ENCODE assay signal across 8 mouse cellular contexts in genomic region chr13:24762254-24762653, GRCm38 (mm10). TPM values are rescaled to one million over a fixed set of nuclear protein-coding genes. Genes with fewer than 3 reads are reported as not detected.
DNase-seq lines count a peak whose midpoint lies in the region; ATAC-seq and TF ChIP-seq lines count a peak whose summit lies in the region.

No protein-coding gene starts in this region.

- H3K9me3 ChIP-seq in embryonic facial prominence, embryonic 11.5 days (replicated peaks; ENCODE audit: control insufficient read depth, low read length), result no peaks in the 10 kb centered on the region
- H3K9me3 ChIP-seq in hindbrain, postnatal 0 days (ENCODE audit: low read length), result no peaks in the 10 kb centered on the region
- H3K9me3 ChIP-seq in midbrain, postnatal 0 days (ENCODE audit: low read length), result no peaks in the 10 kb centered on the region

- WGBS in embryonic facial prominence, embryonic 11.5 days, result 39% methylated on average over 4 of the region's 4 CpGs
- 45% methylated on average over 4 of the region's 4 CpGs for WGBS in hindbrain, postnatal 0 days
- 38% methylated on average over 4 of the region's 4 CpGs for WGBS in midbrain, postnatal 0 days

- H3K36me3 ChIP-seq in embryonic facial prominence, embryonic 11.5 days (replicated peaks; ENCODE audit: control insufficient read depth, insufficient read depth, low read depth, low read length), result no peaks in the 10 kb centered on the region; the same call in 1 of the 2 replicates
- H3K36me3 ChIP-seq in hindbrain, postnatal 0 days (ENCODE audit: insufficient read depth, low read length), result no peaks in the 10 kb centered on the region
- H3K36me3 ChIP-seq in midbrain, postnatal 0 days (ENCODE audit: insufficient read depth, low read length), result no peaks in the 10 kb centered on the region

- H3K4me2 ChIP-seq in embryonic facial prominence, embryonic 11.5 days (ENCODE audit: low read depth, low read length), result peak overlapping the region; percentile 69
- H3K4me2 ChIP-seq in hindbrain, postnatal 0 days (ENCODE audit: low read depth, low read length), result peak overlapping the region; percentile 81
- H3K4me2 ChIP-seq in midbrain, postnatal 0 days (ENCODE audit: low read depth, low read length, poor library complexity, severe bottlenecking), result peak overlapping the region; percentile 76

- ATAC-seq in embryonic facial prominence, embryonic 11.5 days (replicated peaks; ENCODE audit: insufficient number of reproducible peaks, low FRiP score, low TSS enrichment, low read depth), result no peak
- 0 out of 2 replicates have a peak, but pooled peaks have one; percentile 5 for ATAC-seq in hindbrain, postnatal 0 days
- no peak for ATAC-seq in midbrain, postnatal 0 days (ENCODE audit: low FRiP score)

- H3K27me3 ChIP-seq in embryonic facial prominence, embryonic 11.5 days (ENCODE audit: control insufficient read depth, insufficient read depth, low read length), result no peaks in the 10 kb centered on the region
- H3K27me3 ChIP-seq in hindbrain, postnatal 0 days (ENCODE audit: insufficient read depth, low read length), result no peaks in the 10 kb centered on the region
- H3K27me3 ChIP-seq in midbrain, postnatal 0 days (ENCODE audit: insufficient read depth, low read length), result no peaks in the 10 kb centered on the region

- no peak for TF ChIP-seq CTCF in layer of hippocampus, adult 2 months (conservative IDR thresholded peaks at IDR 0.05)
- no peak for TF ChIP-seq CTCF in hindbrain, postnatal 0 days (IDR thresholded peaks at IDR 0.05; ENCODE audit: low read depth)
- TF ChIP-seq CTCF in midbrain, postnatal 0 days (IDR thresholded peaks at IDR 0.05), result no peak

- no peaks in the 10 kb centered on the region for H3K4me1 ChIP-seq in embryonic facial prominence, embryonic 11.5 days (ENCODE audit: control insufficient read depth, insufficient read depth, low read length)
- no peaks in the 10 kb centered on the region for H3K4me1 ChIP-seq in hindbrain, postnatal 0 days (ENCODE audit: insufficient read depth, low read length)
- H3K4me1 ChIP-seq in midbrain, postnatal 0 days (ENCODE audit: insufficient read depth, low read length), result no peaks in the 10 kb centered on the region

- no peak overlapping the region; the same call in 1 of the 2 replicates for H3K27ac ChIP-seq in layer of hippocampus, adult 2 months
- no peak overlapping the region for H3K27ac ChIP-seq in embryonic facial prominence, embryonic 11.5 days (replicated peaks; ENCODE audit: low read depth, low read length)
- H3K27ac ChIP-seq in hindbrain, postnatal 0 days, result no peak overlapping the region
- no peak overlapping the region for H3K27ac ChIP-seq in midbrain, postnatal 0 days (ENCODE audit: low read depth, low read length)

- intact Hi-C loops in left cerebral cortex, postnatal 10 days (cut with DNase I), result no loop called here

- peak overlapping the region; percentile 95 for H3K4me3 ChIP-seq in layer of hippocampus, adult 2 months
- peak overlapping the region; percentile 94 for H3K4me3 ChIP-seq in embryonic facial prominence, embryonic 11.5 days (ENCODE audit: low read depth, low read length)
- peak overlapping the region; percentile 84 for H3K4me3 ChIP-seq in hindbrain, postnatal 0 days (ENCODE audit: low read length)
- H3K4me3 ChIP-seq in midbrain, postnatal 0 days (ENCODE audit: low read depth, low read length), result peak overlapping the region; percentile 89

- no peak for DNase-seq in layer of hippocampus, adult 2 months (ENCODE audit: low spot score in 2 of 2)
- no peak for DNase-seq in layer of hippocampus, postnatal 25 days (ENCODE audit: extremely low spot score in 1 of 2, low spot score in 1 of 2)
- no peak for DNase-seq in embryonic facial prominence, embryonic 11.5 days (ENCODE audit: low spot score)
- no peak for DNase-seq in hindbrain, postnatal 0 days (ENCODE audit: low spot score)
- DNase-seq in midbrain, postnatal 0 days (ENCODE audit: low spot score), result no peak
- DNase-seq in cerebellum, postnatal 10 days, result no peak
- DNase-seq in embryo, embryonic 11 days, result no peak
- no peak for DNase-seq in left cerebral cortex, postnatal 10 days (ENCODE audit: extremely low spot score in 1 of 2, low spot score in 2 of 2)

- H3K9ac ChIP-seq in embryonic facial prominence, embryonic 11.5 days (replicated peaks; ENCODE audit: low read length), result peak overlapping the region; percentile 93; the same call in 1 of the 2 replicates
- H3K9ac ChIP-seq in hindbrain, postnatal 0 days (replicated peaks; ENCODE audit: low read length), result peak overlapping the region; percentile 45; the same call in 1 of the 2 replicates
- no peak overlapping the region for H3K9ac ChIP-seq in midbrain, postnatal 0 days (replicated peaks; ENCODE audit: low read length, poor library complexity, severe bottlenecking)

RNA-seq across cellular contexts. Expression of gene Gmnn, which starts 0.5 kb away (rescaled TPM):
- total RNA-seq in layer of hippocampus, adult 2 months (2021), result 1 to 10 TPM; 2.3 to 2.9 TPM
- total RNA-seq in layer of hippocampus, postnatal 25 days (2021), result 1 to 10 TPM; 1.8 to 2.5 TPM
- polyA plus RNA-seq in embryonic facial prominence, embryonic 11.5 days (2014; fragmentation: Nextera tagmentation; extraction: Ambion mirVana), result 154 and 172 TPM in 2 replicates
- total RNA-seq in hindbrain, postnatal 0 days (2014; rRNA removed), result 4.7 and 40.9 TPM in 2 replicates
- polyA plus RNA-seq in hindbrain, postnatal 0 days (2015; fragmentation: Nextera tagmentation; extraction: Ambion mirVana), result 23.4 and 23.6 TPM in 2 replicates
- 2.3 and 9.4 TPM in 2 replicates for total RNA-seq in midbrain, postnatal 0 days (2014; rRNA removed)
- 10.2 and 11.6 TPM in 2 replicates for polyA plus RNA-seq in midbrain, postnatal 0 days (2015; fragmentation: Nextera tagmentation; extraction: Ambion mirVana)
- 1 to 10 TPM; 3.8 to 4.0 TPM for total RNA-seq in left cerebral cortex, postnatal 10 days (2021)

RNA-seq across cellular contexts. Expression of gene Armh2, which starts 21.2 kb away (rescaled TPM):
- not detected for total RNA-seq in layer of hippocampus, adult 2 months (2021)
- total RNA-seq in layer of hippocampus, postnatal 25 days (2021), result not detected
- not detected in 2 replicates for polyA plus RNA-seq in embryonic facial prominence, embryonic 11.5 days (2014; fragmentation: Nextera tagmentation; extraction: Ambion mirVana)
- not detected in 2 replicates for total RNA-seq in hindbrain, postnatal 0 days (2014; rRNA removed)
- not detected in 2 replicates for polyA plus RNA-seq in hindbrain, postnatal 0 days (2015; fragmentation: Nextera tagmentation; extraction: Ambion mirVana)
- total RNA-seq in midbrain, postnatal 0 days (2014; rRNA removed), result not detected in 2 replicates
- 0.20 TPM in 1 of 2 replicates, not detected in the other for polyA plus RNA-seq in midbrain, postnatal 0 days (2015; fragmentation: Nextera tagmentation; extraction: Ambion mirVana)
- not detected for total RNA-seq in left cerebral cortex, postnatal 10 days (2021)

RNA-seq across cellular contexts. Expression of gene BC005537, which starts 39.2 kb away (rescaled TPM):
- 100 to 1,000 TPM; 161 to 169 TPM for total RNA-seq in layer of hippocampus, adult 2 months (2021)
- 100 to 1,000 TPM; 162 to 165 TPM for total RNA-seq in layer of hippocampus, postnatal 25 days (2021)
- polyA plus RNA-seq in embryonic facial prominence, embryonic 11.5 days (2014; fragmentation: Nextera tagmentation; extraction: Ambion mirVana), result 21.0 and 21.2 TPM in 2 replicates
- 39.2 and 40.8 TPM in 2 replicates for total RNA-seq in hindbrain, postnatal 0 days (2014; rRNA removed)
- 16.4 and 18.1 TPM in 2 replicates for polyA plus RNA-seq in hindbrain, postnatal 0 days (2015; fragmentation: Nextera tagmentation; extraction: Ambion mirVana)
- 52.2 and 61.8 TPM in 2 replicates for total RNA-seq in midbrain, postnatal 0 days (2014; rRNA removed)
- polyA plus RNA-seq in midbrain, postnatal 0 days (2015; fragmentation: Nextera tagmentation; extraction: Ambion mirVana), result 16.3 and 18.2 TPM in 2 replicates
- total RNA-seq in left cerebral cortex, postnatal 10 days (2021), result 100 to 1,000 TPM; 224 TPM
